Mouse (Mus musculus): ENCODE measurements around the gene Mgat4c.

Gene Mgat4c

GRCm38 (mm10) chr10:101681437-101681912 lies at the start of gene Mgat4c:
Mgat4c (plus strand) TSS chr10:101681487.
- no peak for DNase-seq (ENCODE audit: low read depth, low spot score)

- DNase-seq (ENCODE audit: low read depth, low spot score): no peak
Measured at GRCm38 (mm10) chr10:101635266-101635665, 46.0 kb upstream of the Mgat4c start.

- DNase-seq (ENCODE audit: low read depth, low spot score): no peak
Measured at GRCm38 (mm10) chr10:101641048-101641447, 40.2 kb upstream of the Mgat4c start.

- no peak for DNase-seq (ENCODE audit: low read depth, low spot score)
Measured at GRCm38 (mm10) chr10:101681914-101682313, 627 bp downstream of the Mgat4c start.

GRCm38 (mm10) chr10:101761828-101762227 lies 80.5 kb downstream of the Mgat4c start:
- no peak for DNase-seq (ENCODE audit: low read depth, low spot score)

- DNase-seq (ENCODE audit: low read depth, low spot score): no peak
Measured at GRCm38 (mm10) chr10:101770688-101771087, 89.4 kb downstream of the Mgat4c start.

GRCm38 (mm10) chr10:101771157-101771556 lies 89.9 kb downstream of the Mgat4c start:
- no peak for DNase-seq (ENCODE audit: low read depth, low spot score)

- DNase-seq (ENCODE audit: low read depth, low spot score): no peak
Measured at GRCm38 (mm10) chr10:101783161-101783744, 102.0 kb downstream of the Mgat4c start.

- DNase-seq (ENCODE audit: low read depth, low spot score): no peak
Measured at GRCm38 (mm10) chr10:101795507-101795906, 114.2 kb downstream of the Mgat4c start.

- no peak for DNase-seq (ENCODE audit: low read depth, low spot score)
Measured at GRCm38 (mm10) chr10:101798831-101799474, 117.7 kb downstream of the Mgat4c start.

GRCm38 (mm10) chr10:101808768-101809167 lies 127.5 kb downstream of the Mgat4c start:
- no peak for DNase-seq (ENCODE audit: low read depth, low spot score)

- DNase-seq (ENCODE audit: low read depth, low spot score): no peak
Measured at GRCm38 (mm10) chr10:101816902-101817301, 135.6 kb downstream of the Mgat4c start.

- DNase-seq (ENCODE audit: low read depth, low spot score): no peak
Measured at GRCm38 (mm10) chr10:101827944-101828343, 146.7 kb downstream of the Mgat4c start.

- DNase-seq (ENCODE audit: low read depth, low spot score): no peak
Measured at GRCm38 (mm10) chr10:101856115-101856514, 174.8 kb downstream of the Mgat4c start.

- no peak for DNase-seq (ENCODE audit: low read depth, low spot score)
Measured at GRCm38 (mm10) chr10:101889866-101890265, 208.6 kb downstream of the Mgat4c start.

- DNase-seq (ENCODE audit: low read depth, low spot score): no peak
Measured at GRCm38 (mm10) chr10:101917328-101917814, 236.1 kb downstream of the Mgat4c start.

- no peak for DNase-seq (ENCODE audit: low read depth, low spot score)
Measured at GRCm38 (mm10) chr10:101997612-101998011, 316.3 kb downstream of the Mgat4c start.

GRCm38 (mm10) chr10:102042513-102042912 lies 361.2 kb downstream of the Mgat4c start:
- no peak for DNase-seq (ENCODE audit: low read depth, low spot score)

GRCm38 (mm10) chr10:102056218-102056617 lies 374.9 kb downstream of the Mgat4c start:
- no peak for DNase-seq (ENCODE audit: low read depth, low spot score)

- DNase-seq (ENCODE audit: low read depth, low spot score): no peak
Measured at GRCm38 (mm10) chr10:102056975-102057565, 375.8 kb downstream of the Mgat4c start.

- no peak for DNase-seq (ENCODE audit: low read depth, low spot score)
Measured at GRCm38 (mm10) chr10:102074541-102075398, 393.5 kb downstream of the Mgat4c start.

- DNase-seq (ENCODE audit: low read depth, low spot score): no peak
Measured at GRCm38 (mm10) chr10:102123153-102123552, 441.9 kb downstream of the Mgat4c start.
